Mouse (Mus musculus) heart, postnatal 0 days (tissue): Measurements from ENCODE around the gene Foxo6. TPM values are rescaled to one million over a fixed set of nuclear protein-coding genes. Genes with fewer than 3 reads are reported as not detected.

Source experiments
- ATAC-seq: fragments of 200-750 bp; cut with Nextera tagmentation; 2 replicates; pipeline ENCODE4 v1.8.0; 2017; ENCODE audit warnings: low read depth, moderate number of reproducible peaks, moderate library complexity; ENCODE audit not compliant: insufficient read depth
- DNase-seq: peaks from one replicate; pipeline ENCODE4 v3.0.0-alpha.2; 2016; ENCODE audit warnings: low spot score
- H3K27ac ChIP-seq: fragments of 300-500 bp; sonication (generic); 2 replicates; pipeline ENCODE4 v1.5.1; 2014; ENCODE audit warnings: low read depth, mild to moderate bottlenecking
- H3K27me3 ChIP-seq: fragments of 300-500 bp; sonication (generic); 2 replicates; pipeline ENCODE4 v1.6.1; 2014; ENCODE audit warnings: low read length, mixed read lengths; ENCODE audit not compliant: control insufficient read depth, insufficient read depth
- H3K36me3 ChIP-seq: fragments of 300-500 bp; sonication (generic); replicated peaks from 2 replicates; pipeline ENCODE4 v1.6.1; 2014; ENCODE audit warnings: low read length, mixed read lengths; ENCODE audit not compliant: control insufficient read depth, insufficient read depth
- H3K4me1 ChIP-seq: fragments of 300-500 bp; sonication (generic); 2 replicates; pipeline ENCODE4 v1.6.1; 2014; ENCODE audit warnings: antibody characterized with exemption; ENCODE audit not compliant: control insufficient read depth, insufficient read depth
- H3K4me2 ChIP-seq: fragments of 300-500 bp; sonication (generic); 2 replicates; pipeline ENCODE4 v1.6.1; 2014; ENCODE audit warnings: low read depth, mild to moderate bottlenecking, low read length, moderate library complexity
- H3K4me3 ChIP-seq: fragments of 300-500 bp; sonication (generic); 2 replicates; pipeline ENCODE4 v1.5.1; 2014; ENCODE audit warnings: low read depth, low read length
- H3K9ac ChIP-seq: fragments of 300-500 bp; sonication (generic); replicated peaks from 2 replicates; pipeline ENCODE4 v1.6.1; 2014; ENCODE audit warnings: low read depth, low read length, mixed read lengths
- H3K9me3 ChIP-seq: fragments of 300-500 bp; sonication (generic); replicated peaks from 2 replicates; pipeline ENCODE4 v1.6.1; 2016; ENCODE audit warnings: low read length; ENCODE audit not compliant: control insufficient read depth
- CTCF ChIP-seq: IDR thresholded peaks from 2 replicates; pipeline ENCODE4 v1.5.1; 2016; ENCODE audit warnings: antibody characterized with exemption, control low read depth, low read depth
- EP300 ChIP-seq: IDR thresholded peaks from 2 replicates; pipeline ENCODE4 v1.6.1; 2016; ENCODE audit warnings: antibody characterized with exemption, low read depth
- WGBS: fragments of 180-500 bp; shearing (Covaris S2); extraction: QIAGEN DNeasy Blood & Tissue Kit; methylation state at CpG from one replicate; pipeline ENCODE4 v1.1.7; 2014; 5-methylcytosine and 5-hydroxymethylcytosine counted together
- polyA plus RNA-seq: library from polyadenylated mRNA; unstranded; fragments of >200 nt; fragmentation: Nextera tagmentation; extraction: Ambion mirVana; gene quantifications from 2 replicates; pipeline ENCODE4 v1.2.1, GENCODE M21; 2015
- total RNA-seq: library from RNA; depleted of rRNA; stranded (reverse); fragments of >200 nt; gene quantifications from 2 replicates; pipeline ENCODE4 v1.2.3, GENCODE M21; 2014; ENCODE audit warnings: low replicate concordance; rRNA removed

Gene Foxo6
- total RNA-seq = 1.8 and 4.0 TPM in 2 replicates
- 0.19 and 0.38 TPM in 2 replicates for polyA plus RNA-seq

- Histone ChIP-seq H3K4me3 (peak within 1 kb of the TSS; percentile 65), H3K27ac (no peak within 1 kb of the TSS), H3K4me1 (peaks cover 22% of the 10 kb centered on the region), H3K9me3 (no peaks in the 10 kb centered on the region), H3K27me3 (peaks cover 47% of the 10 kb centered on the region), H3K4me2 (peak within 1 kb of the TSS; percentile 95), H3K36me3 (no peaks in the 10 kb centered on the region), H3K9ac (peak within 1 kb of the TSS; percentile 51)
- TF ChIP-seq EP300 (no peak), CTCF (peak; percentile 81)
- WGBS = under 1% methylated on average over 71 of the region's 99 CpGs
- peak; percentile 88 for ATAC-seq
- peak; percentile 95 for DNase-seq
Measured at GRCm38 (mm10) chr4:120287290-120288111, at the start of gene Foxo6. Foxo6 (minus strand) TSS chr4:120287349.

GRCm38 (mm10) chr4:120334316-120334715 is 47.2 kb upstream of the Foxo6 start:
- Histone ChIP-seq H3K9ac (no peak overlapping the region), H3K9me3 (no peaks in the 10 kb centered on the region), H3K27ac (no peak overlapping the region), H3K4me2 (no peak overlapping the region), H3K36me3 (no peaks in the 10 kb centered on the region), H3K27me3 (0 out of 2 replicates have a peak, but pooled peaks cover 9% of the 10 kb centered on the region), H3K4me1 (peaks cover 3% of the 10 kb centered on the region; the same call in 1 of the 2 replicates), H3K4me3 (no peak overlapping the region)
- DNase-seq (no peak), ATAC-seq (no peak)
- WGBS = 91% methylated on average over 4 of the region's 4 CpGs
- no peak for TF ChIP-seq EP300
- no peak for TF ChIP-seq CTCF

- H3K4me2 ChIP-seq = no peak overlapping the region
- H3K4me1 ChIP-seq = no peaks in the 10 kb centered on the region
- H3K9me3 ChIP-seq = no peaks in the 10 kb centered on the region
- no peak overlapping the region for H3K4me3 ChIP-seq
- 0 out of 2 replicates have a peak, but pooled peaks cover 9% of the 10 kb centered on the region for H3K27me3 ChIP-seq
- WGBS = 31% methylated on average over 11 of the region's 11 CpGs
- H3K9ac ChIP-seq = no peak overlapping the region
- H3K36me3 ChIP-seq = no peaks in the 10 kb centered on the region
- TF ChIP-seq CTCF (no peak), EP300 (no peak)
- ATAC-seq (no peak), DNase-seq (no peak)
- H3K27ac ChIP-seq = no peak overlapping the region
Measured at GRCm38 (mm10) chr4:120332934-120333421, 45.8 kb upstream of the Foxo6 start.

- TF ChIP-seq CTCF (no peak), EP300 (no peak)
- no peak overlapping the region for H3K27ac ChIP-seq
- WGBS = 52% methylated on average over 7 of the region's 7 CpGs
- ATAC-seq = no peak
- no peaks in the 10 kb centered on the region for H3K4me1 ChIP-seq
- H3K36me3 ChIP-seq = no peaks in the 10 kb centered on the region
- H3K27me3 ChIP-seq = 0 out of 2 replicates have a peak, but pooled peaks cover 9% of the 10 kb centered on the region
- H3K9me3 ChIP-seq = no peaks in the 10 kb centered on the region
- DNase-seq = no peak
- H3K4me2 ChIP-seq = no peak overlapping the region
- no peak overlapping the region for H3K4me3 ChIP-seq
- H3K9ac ChIP-seq = no peak overlapping the region
Measured at GRCm38 (mm10) chr4:120332405-120332933, 45.3 kb upstream of the Foxo6 start.

GRCm38 (mm10) chr4:120331992-120332391 is 44.8 kb upstream of the Foxo6 start:
- no peak overlapping the region for H3K9ac ChIP-seq
- no peaks in the 10 kb centered on the region for H3K9me3 ChIP-seq
- TF ChIP-seq CTCF (no peak), EP300 (no peak)
- WGBS = 83% methylated on average over 7 of the region's 7 CpGs
- DNase-seq = no peak
- no peaks in the 10 kb centered on the region for H3K4me1 ChIP-seq
- no peak overlapping the region for H3K4me3 ChIP-seq
- H3K36me3 ChIP-seq = no peaks in the 10 kb centered on the region
- no peak for ATAC-seq
- H3K27ac ChIP-seq = no peak overlapping the region
- H3K27me3 ChIP-seq = 0 out of 2 replicates have a peak, but pooled peaks cover 9% of the 10 kb centered on the region
- no peak overlapping the region for H3K4me2 ChIP-seq
